Mouse (Mus musculus): ENCODE data around the gene Hs3st3b1. TPM values are rescaled to one million over a fixed set of nuclear protein-coding genes. Genes with fewer than 3 reads are reported as not detected.

Gene Hs3st3b1
- 4.0 and 4.2 TPM in 2 replicates for total RNA-seq (2017)

DNA sequence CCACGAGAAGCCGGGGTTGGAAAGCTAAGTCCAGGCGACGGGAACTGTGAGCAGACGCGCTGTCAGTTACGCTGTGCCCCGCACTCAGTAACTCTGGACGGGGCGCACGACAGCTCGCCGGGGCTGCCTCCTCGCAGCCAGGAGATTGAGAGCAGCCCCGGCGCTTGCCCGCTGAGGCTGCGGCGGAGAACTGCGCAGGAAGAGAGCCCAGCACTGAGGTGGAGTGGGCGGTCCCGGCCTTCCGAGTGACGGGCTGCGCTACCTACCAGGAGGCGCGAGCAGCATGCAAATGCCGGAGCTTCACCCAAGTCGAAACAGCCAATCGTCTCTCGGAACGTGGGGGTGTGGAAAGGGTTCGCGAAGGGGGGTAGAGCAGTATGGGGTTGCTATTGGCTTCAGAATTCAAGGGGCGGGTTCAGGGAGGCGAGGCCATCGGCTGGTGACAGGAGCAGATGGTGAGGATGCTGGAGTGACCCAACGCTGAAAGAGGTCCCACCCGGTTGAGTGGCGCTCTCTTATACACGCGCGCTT is at the start of gene Hs3st3b1:
Gene Hs3st3b1, minus strand, starts transcription at position 200 of the 531 bp plus-strand sequence.
- ATAC-seq (ENCODE audit: extremely low read depth, insufficient number of reproducible peaks, low FRiP score, poor library complexity, severe bottlenecking) = peak; percentile 83

DNA sequence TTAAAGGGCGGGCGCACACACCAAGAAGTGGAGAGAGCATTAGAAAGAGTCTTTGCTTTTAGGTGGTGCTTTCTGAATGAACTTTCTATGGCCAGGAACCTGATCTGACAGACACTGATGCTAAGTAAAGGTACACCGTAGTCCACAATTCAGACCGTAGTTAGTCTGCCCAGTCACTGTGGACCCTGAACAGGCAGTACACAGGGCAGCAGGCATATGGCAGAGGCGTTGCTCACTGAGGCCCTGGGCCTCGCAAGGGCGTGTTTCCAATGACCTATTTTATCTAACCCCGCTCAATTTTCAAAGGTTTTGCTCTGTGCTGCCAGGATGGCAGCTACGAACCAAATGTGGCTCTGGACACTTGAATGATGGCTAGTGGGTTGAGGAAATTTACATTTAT is 49.4 kb upstream of the Hs3st3b1 start:
- no peak for ATAC-seq (ENCODE audit: extremely low read depth, insufficient number of reproducible peaks, low FRiP score, poor library complexity, severe bottlenecking)

DNA sequence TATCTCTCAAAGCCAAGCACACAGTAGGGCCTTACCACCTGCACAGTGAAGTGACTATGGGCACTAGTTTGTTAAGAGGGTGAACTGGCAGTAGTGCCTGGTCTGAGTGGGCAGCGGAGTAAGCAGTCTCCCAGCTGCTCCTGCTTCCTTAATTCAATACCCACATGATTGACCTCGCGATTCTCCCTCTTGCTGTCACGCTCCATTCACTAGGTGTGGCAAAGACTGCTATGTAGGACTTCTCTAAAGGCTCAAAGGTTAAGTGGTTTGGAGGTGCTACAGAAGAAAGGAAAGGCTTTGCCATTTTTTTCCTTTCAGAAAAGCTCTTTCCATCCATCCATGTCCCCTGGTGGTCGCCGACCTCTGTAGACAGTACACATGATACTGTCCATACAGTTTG is 48.7 kb upstream of the Hs3st3b1 start:
- no peak for ATAC-seq (ENCODE audit: extremely low read depth, insufficient number of reproducible peaks, low FRiP score, poor library complexity, severe bottlenecking)

DNA sequence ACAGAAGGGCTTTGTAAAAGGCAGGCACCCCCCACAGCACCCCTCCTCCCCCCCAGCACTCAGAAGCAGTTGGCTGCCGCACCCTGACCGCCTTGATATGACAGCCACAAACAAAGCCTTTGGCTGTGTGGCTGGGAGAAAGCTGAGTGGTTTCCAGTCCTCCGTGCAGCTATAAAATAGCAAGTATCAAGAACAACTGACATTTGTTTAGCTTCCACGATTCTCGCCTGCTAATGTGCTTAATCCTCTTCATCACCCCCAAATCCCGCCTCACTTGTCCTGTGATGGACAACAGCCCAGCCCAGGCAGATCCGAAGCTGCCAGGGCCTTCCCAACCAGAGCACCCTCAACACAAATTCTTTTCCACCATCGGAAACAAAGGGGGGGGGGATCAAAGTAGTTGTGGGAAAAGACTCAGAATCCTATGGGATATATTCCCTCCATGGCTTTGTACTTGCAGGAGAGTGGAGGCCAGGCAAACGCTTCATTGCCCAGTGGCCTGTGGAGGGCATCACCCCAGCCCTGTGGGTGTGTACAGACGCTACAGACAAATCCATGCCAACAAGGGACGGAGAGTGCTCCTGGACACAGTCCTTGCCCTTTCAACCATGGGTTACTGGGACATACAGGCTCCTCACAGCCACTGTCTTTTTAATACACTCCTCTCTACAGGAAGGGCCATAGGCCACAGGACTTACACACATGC is 47.3 kb upstream of the Hs3st3b1 start:
- ATAC-seq (ENCODE audit: extremely low read depth, insufficient number of reproducible peaks, low FRiP score, poor library complexity, severe bottlenecking) = no peak

DNA sequence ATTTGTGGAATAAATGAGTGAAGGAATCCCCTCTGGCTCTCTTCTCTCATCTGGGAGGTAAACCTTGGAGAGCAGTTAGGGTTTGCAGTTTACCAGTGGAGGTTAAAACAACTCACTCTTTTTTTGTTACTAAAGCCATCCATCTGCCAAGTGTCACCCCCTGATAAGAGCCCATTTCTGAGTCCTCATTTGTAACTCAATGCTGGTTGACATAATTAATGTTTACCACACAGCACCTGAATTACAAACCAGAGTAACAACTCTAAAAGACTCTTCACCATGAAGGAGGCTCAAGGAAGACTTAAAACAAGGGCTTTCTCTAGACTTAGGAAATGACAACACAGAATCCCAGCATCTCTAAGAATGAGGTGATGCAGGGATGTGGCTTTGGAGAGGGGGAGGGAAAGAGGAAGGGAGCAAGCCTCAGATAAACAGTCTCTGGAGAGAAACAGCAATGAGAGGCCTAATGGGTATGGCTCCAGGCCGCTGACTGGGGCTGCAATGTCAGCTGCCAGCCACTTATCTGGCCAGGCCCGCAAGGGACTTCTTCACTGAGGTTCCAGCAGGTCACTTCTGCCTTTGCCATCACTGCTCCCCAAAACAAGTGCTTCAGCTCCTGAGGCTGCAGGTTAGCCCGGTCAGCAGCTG is 46.4 kb upstream of the Hs3st3b1 start:
- ATAC-seq (ENCODE audit: extremely low read depth, insufficient number of reproducible peaks, low FRiP score, poor library complexity, severe bottlenecking) = no peak

DNA sequence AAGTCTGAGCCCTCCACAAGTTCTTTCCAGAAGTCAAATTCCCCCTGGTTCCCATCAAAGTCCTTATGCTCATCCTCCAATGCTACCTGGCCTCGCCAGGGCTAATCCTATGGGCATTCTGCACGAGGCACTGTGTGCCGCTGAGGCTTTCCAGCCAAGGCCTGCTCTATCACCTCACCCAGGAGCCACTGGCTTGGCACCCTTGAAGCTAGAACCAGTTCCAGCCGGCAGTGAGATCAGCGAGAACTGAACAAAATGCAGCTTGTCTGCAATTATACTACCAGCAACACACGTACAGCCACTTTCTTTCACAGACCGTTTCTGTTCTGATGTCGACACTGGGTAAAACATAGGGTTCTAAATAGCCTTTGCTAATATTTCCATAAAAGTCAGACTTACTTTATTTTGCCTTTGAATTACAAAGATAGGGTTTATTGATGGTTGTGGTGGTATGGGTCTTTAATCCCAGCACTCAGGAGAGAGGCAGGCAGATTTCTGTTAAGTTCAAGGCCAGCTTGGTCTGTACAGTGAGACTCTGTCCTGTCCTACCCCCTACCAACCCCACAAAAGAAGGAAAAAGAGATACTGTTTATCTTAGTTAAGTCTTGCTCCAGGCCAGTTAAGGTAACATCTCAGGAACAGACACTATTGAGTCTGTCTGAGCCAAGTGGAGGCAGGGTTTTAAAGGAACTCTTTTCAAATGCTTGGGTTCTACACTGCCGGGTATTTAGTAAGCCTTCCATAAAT is 45.7 kb upstream of the Hs3st3b1 start:
- ATAC-seq (ENCODE audit: extremely low read depth, insufficient number of reproducible peaks, low FRiP score, poor library complexity, severe bottlenecking) = no peak

DNA sequence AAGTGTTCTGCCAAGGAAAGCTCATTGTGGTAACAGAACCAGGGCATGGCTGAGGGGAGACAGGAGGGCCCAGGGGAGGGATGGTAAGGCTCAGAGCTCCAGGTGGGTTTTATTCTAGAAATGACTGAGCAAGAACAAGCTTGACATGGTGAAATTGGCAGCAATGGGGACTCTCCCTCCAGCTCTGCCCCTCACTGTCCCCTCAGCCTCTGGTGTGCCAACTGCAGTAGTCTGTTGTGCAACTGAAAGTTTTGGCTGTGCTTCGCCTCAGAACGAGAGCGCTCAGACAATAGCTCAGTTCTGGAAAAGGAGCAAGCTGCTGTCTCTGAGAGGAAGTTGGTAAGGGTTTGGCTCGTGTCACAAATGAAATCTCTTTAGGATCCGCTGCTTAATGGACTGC is 43.3 kb upstream of the Hs3st3b1 start:
- ATAC-seq (ENCODE audit: extremely low read depth, insufficient number of reproducible peaks, low FRiP score, poor library complexity, severe bottlenecking) = no peak

DNA sequence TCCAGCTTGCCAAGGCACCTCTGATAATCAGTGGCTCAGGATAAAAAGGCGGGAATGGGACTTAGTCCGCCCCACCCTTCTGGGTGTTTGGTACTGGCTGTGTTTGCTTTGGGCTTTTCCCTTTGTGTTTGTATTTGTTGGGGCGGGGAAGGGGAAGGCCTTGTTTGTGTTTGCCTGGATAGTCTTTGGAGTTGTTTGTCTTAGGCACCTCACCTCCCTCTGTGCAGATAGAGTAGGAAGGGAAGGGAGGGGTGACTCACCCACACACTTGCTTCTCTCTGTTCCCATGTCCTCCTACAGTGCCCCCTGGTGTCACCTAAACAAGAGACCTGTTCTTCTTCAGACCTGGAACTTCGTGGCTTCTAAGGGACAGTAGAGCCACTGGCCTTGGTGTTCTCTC is 35.1 kb upstream of the Hs3st3b1 start:
- peak; percentile 27; the same call in 1 of the 2 replicates for ATAC-seq (ENCODE audit: extremely low read depth, insufficient number of reproducible peaks, low FRiP score, poor library complexity, severe bottlenecking)

DNA sequence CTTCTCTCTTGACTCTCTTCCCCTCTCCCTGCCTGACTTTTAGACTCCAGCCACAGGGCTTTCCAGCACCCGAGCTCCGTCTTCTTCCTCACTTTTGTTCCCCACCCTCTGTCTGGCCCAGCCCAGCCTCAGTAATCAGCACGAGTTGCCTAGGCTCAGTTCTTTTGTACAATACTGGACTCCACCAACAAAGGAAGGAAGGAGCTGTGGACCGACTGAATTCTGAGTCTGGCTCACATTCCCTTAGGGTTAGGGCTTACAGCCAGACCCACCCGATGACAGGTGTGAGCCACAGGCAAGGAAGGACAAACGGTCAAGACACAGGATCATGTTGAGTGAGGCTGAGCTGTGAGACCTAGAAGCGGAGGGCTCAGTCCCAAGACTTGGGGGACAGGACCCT is 34.7 kb upstream of the Hs3st3b1 start:
- ATAC-seq (ENCODE audit: extremely low read depth, insufficient number of reproducible peaks, low FRiP score, poor library complexity, severe bottlenecking) = no peak

DNA sequence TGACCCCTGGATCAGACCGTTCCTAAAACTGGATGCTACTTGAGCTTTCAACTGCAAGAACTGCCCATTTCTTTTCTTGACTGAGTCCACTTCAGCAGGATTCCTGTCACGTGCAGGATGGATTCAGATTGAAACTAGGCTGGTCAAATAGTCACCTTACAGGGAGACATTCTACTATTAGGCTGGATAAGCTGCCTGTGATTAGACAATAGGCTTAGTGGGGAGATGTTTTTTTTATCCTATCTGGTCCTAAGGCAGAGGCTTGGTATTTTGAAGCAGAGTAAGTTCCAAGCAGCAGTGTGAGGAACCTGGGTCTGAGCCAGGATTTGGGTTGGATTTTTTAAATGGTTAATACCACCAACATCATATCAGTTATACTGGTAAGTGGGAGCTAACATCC is 31.8 kb upstream of the Hs3st3b1 start:
- ATAC-seq (ENCODE audit: extremely low read depth, insufficient number of reproducible peaks, low FRiP score, poor library complexity, severe bottlenecking) = no peak

DNA sequence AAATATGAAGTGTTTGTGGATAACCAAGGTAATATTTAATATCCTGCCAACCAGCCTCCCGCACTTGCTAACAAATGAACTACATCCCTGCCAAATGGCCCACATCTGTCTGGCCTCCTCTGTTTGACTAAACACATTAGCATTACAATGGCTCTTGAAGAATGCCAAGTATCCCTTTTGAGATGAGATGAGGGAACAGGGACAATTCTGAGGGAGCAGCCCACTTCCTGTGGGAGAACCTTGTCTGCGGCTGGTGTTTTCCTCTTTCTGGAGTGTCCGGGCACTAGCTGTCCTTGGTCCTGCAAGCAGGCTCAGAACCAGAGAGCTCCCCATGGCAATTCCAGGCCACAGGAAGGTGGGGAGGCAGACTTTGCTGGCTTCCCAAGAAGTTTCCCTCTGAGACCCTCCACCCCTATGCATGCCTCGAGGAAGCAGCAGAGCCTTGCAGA is 30.7 kb upstream of the Hs3st3b1 start:
- no peak for ATAC-seq (ENCODE audit: extremely low read depth, insufficient number of reproducible peaks, low FRiP score, poor library complexity, severe bottlenecking)

DNA sequence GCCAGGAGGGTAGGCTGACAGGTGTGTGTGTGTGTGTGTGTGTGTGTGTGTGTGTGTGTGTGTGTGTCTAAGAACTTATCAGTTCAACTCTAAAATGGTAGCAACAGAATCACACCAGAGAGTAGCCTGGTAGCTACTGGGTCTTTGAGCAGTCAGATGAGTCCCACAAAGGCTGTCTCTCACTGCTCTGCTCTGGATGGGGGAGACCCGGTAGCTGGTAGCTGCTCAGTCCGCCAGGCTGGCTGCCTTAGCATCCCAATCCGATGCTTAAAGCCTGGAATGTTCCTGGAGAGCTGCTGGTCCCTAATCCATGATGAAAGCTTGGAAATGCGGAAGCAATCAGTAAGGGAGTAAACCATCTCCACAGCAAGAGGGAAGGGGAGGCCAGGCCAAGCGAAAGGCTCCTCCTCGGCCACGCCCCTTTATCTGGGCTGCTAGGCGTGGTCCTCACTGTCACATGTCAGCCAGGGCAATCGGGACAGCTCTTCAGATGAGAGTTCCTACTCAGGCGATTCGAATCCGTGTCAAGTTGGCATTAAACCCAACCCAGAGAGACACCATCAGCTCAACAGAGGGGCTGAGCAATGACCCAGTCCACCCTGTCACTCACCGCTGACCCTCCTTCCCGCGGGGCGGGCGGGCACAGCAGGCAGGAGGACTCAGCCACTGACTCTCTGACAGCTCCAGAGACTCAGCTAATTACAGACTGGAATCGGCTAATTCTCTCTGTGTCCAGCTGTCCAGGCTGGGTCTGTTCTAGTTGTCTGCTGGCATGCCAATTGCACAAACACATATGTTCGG is 29.9 kb upstream of the Hs3st3b1 start:
- no peak for ATAC-seq (ENCODE audit: extremely low read depth, insufficient number of reproducible peaks, low FRiP score, poor library complexity, severe bottlenecking)

DNA sequence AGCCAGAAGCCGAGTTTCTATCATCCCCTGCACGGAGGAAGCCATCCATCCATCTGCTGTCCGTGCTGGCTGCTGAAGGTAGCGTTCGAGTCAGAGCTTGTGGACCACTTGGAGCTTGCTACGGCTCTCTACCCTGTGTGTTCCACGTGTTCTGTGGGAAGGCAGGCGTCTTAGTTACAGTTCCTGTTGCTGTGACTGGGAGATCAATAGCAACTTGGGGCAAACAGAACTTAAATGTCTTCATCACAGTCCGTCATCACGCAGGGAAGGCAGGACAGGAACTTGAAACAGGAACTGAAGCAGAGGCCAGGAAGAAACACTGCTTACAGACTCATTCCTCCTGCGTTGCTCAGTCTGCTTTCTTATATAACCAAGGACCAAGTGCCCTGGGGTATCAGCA is 26.3 kb upstream of the Hs3st3b1 start:
- ATAC-seq (ENCODE audit: extremely low read depth, insufficient number of reproducible peaks, low FRiP score, poor library complexity, severe bottlenecking) = no peak

DNA sequence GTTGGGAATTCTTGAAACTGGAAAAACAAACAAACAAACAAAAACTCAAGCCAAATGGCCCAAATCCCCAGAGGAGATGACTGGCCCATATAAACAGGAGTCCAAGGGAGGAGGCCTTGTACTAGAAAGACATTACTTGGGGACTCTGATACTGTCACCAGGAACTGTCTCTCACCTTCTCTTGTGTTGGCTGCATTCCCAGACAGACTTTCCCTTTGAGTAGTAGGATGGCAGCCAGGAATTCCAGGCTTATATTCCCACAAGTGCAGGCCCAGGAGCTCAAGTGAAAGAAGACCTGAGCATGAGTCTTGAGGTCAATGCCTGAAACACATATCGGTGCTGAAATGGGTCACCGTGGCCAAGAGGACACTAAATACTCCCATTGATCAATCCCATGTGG is 24.9 kb upstream of the Hs3st3b1 start:
- ATAC-seq (ENCODE audit: extremely low read depth, insufficient number of reproducible peaks, low FRiP score, poor library complexity, severe bottlenecking) = no peak

DNA sequence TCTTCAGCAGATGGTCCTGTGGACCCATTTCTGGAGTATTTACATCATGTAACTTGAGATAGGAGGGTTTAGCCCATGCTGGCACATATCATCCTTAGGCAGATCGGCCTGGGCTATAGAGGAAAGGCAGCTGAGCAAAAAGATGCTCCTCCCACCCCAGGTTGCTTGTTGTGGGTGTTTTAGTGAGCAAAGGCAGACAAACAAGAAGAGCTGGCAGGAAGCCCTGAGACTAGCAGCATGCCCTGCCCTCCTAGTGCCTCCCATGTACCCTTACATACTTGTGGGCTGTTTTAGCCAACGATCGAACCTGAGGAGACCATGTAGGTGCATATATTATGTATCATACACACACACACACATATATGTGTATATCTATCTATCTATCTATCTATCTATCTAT is 21.9 kb upstream of the Hs3st3b1 start:
- no peak for ATAC-seq (ENCODE audit: extremely low read depth, insufficient number of reproducible peaks, low FRiP score, poor library complexity, severe bottlenecking)

DNA sequence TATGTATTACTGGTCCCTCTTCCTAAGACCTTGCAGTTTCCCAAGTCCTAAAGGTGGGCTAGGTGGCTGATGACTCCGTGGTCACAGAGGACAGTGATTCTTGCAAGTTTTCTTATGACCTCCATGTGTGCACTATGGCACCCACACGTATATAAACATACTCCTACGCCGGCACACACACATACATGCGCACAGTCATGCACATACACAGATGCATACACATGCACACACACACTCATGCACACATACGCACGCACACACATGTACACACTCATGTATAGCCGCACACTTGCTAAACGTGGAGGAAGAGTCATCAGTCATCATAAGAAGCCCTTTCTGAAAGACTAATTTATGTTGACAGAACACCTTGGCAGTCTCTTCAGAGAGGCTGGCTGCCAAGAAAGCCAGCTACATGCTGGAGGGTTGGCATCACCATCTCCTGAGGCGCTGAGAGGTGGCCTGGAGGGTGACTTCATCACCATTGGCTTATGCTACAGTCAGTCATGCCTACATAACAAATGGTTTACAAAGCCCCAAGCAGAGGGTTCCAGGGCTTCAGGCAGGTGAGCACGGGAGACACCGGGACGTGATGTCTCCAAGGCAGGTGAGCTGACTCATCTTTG is 21.3 kb upstream of the Hs3st3b1 start:
- ATAC-seq (ENCODE audit: extremely low read depth, insufficient number of reproducible peaks, low FRiP score, poor library complexity, severe bottlenecking) = no peak

DNA sequence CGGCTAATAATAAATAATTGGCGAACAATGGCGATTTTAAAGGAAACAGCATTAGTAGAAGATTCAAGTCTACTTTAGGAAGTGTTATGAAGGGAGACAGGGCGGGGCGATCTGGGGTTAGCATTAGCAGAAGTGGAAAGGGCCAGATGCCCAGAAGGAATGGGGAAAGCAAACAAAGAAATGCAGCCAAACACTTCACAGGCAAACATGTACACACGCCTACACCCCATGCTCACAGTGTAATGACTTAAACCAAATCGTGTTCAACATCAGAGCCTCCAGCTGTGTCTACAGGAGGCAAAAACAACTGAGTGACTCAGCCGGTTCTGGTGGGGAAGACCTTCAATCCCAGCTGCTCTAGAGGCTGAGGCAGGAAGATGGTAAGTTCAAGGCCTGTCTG is 20.1 kb upstream of the Hs3st3b1 start:
- ATAC-seq (ENCODE audit: extremely low read depth, insufficient number of reproducible peaks, low FRiP score, poor library complexity, severe bottlenecking) = no peak

DNA sequence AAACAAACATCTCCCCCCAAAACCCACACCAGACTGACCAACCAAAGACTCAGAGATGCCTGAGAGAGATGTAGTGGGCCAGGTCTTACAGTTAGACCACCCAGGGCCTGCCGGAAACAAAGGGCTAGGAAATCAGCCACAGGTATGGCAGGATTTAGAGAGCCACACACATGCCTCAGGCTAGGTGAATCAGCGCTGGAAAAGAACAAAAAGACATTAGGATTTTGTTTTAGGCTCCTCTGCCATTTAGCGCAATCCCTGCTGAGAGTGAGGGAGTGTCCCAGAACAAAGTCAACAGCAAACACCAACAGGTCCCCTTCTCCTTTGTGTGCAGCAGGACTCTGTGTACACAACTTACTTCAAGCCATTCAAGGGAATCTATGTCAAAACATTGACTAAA is 14.6 kb upstream of the Hs3st3b1 start:
- no peak for ATAC-seq (ENCODE audit: extremely low read depth, insufficient number of reproducible peaks, low FRiP score, poor library complexity, severe bottlenecking)

DNA sequence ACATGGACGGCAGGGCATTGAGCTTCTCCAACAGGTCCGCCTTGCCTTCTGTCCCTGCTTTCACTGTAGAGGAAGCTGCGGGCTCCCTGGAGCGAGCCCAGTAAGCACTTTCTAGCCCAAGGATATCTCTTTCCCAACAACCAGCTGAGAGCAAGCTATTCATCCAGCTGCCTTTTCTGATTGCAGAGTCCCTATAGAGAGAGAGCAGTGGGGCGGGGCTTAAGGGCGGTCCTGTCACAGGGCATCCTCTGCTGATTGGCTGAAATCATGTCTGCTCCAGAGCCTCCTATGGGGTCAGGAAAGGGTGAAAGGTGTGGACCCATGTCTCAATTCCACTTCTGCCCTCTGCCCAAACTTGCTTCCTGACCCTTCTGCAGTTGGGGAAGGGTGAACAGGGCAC is 4.8 kb upstream of the Hs3st3b1 start:
- ATAC-seq (ENCODE audit: extremely low read depth, insufficient number of reproducible peaks, low FRiP score, poor library complexity, severe bottlenecking) = no peak
